Mouse (Mus musculus) telencephalon, adult 2 months (tissue): ENCODE measurements at regions not wholly inside any gene's neighbourhood (a gene's known extent, or its start where the extent isn't known, plus 50 kb on each side); places are given as distances from the start of the nearest gene placed in this dataset.
A peak's percentile ranks its signal among the peaks of the same experiment; 100 is the strongest.

Source experiments
- DNase-seq: peaks from one replicate; pipeline ENCODE4 v3.0.0-alpha.2; 2011; ENCODE audit warnings: low read depth, low spot score

- DNase-seq = no peak
Observed at GRCm38 (mm10) chr1:71837764-71838163, 184.8 kb upstream of the Fn1 start.

- DNase-seq = no peak
Observed at GRCm38 (mm10) chr1:71837039-71837648, 184.1 kb upstream of the Fn1 start.

GRCm38 (mm10) chr1:71830379-71830778, 177.4 kb upstream of the Fn1 start:
- DNase-seq = no peak

- no peak for DNase-seq
Observed at GRCm38 (mm10) chr1:71824410-71824809, 171.4 kb upstream of the Fn1 start.

- DNase-seq = no peak
Observed at GRCm38 (mm10) chr1:71822123-71822522, 169.1 kb upstream of the Fn1 start.

- DNase-seq = no peak
Observed at GRCm38 (mm10) chr1:71821099-71821498, 168.1 kb upstream of the Fn1 start.

- DNase-seq = no peak
Observed at GRCm38 (mm10) chr1:71816306-71816705, 163.3 kb upstream of the Fn1 start.

GRCm38 (mm10) chr1:71814141-71814540, 161.1 kb upstream of the Fn1 start:
- no peak for DNase-seq

GRCm38 (mm10) chr1:71812171-71812695, 159.2 kb upstream of the Fn1 start:
- DNase-seq = no peak

- no peak for DNase-seq
Observed at GRCm38 (mm10) chr1:71811196-71811788, 158.3 kb upstream of the Fn1 start.

- no peak for DNase-seq
Observed at GRCm38 (mm10) chr1:71808005-71808404, 155.0 kb upstream of the Fn1 start.

- DNase-seq = no peak
Observed at GRCm38 (mm10) chr1:71807586-71807985, 154.6 kb upstream of the Fn1 start.

GRCm38 (mm10) chr1:71801283-71802066, 148.5 kb upstream of the Fn1 start:
- no peak for DNase-seq

- no peak for DNase-seq
Observed at GRCm38 (mm10) chr1:71800581-71800980, 147.6 kb upstream of the Fn1 start.

- no peak for DNase-seq
Observed at GRCm38 (mm10) chr1:71798636-71799035, 145.6 kb upstream of the Fn1 start.

- no peak for DNase-seq
Observed at GRCm38 (mm10) chr1:71788408-71788807, 135.4 kb upstream of the Fn1 start.

GRCm38 (mm10) chr1:71784880-71785279, 131.9 kb upstream of the Fn1 start:
- no peak for DNase-seq

- DNase-seq = no peak
Observed at GRCm38 (mm10) chr1:71778292-71778691, 125.3 kb upstream of the Fn1 start.

GRCm38 (mm10) chr1:71775865-71776501, 123.0 kb upstream of the Fn1 start:
- DNase-seq = no peak

GRCm38 (mm10) chr1:71772526-71772925, 119.5 kb upstream of the Fn1 start:
- DNase-seq = no peak

GRCm38 (mm10) chr1:71771798-71772197, 118.8 kb upstream of the Fn1 start:
- DNase-seq = peak; percentile 49

- DNase-seq = no peak
Observed at GRCm38 (mm10) chr1:71769595-71769994, 116.6 kb upstream of the Fn1 start.
